Mouse (Mus musculus) c-Kit-negative CD71-positive TER-119-positive erythroid progenitor cells, embryonic 14.5 days (primary cell): Measurements from ENCODE around the gene Vamp2.

Source experiments
- DNase-seq: peaks from one replicate; pipeline ENCODE4 v3.0.0-alpha.2; 2013; ENCODE audit warnings: low read depth, low spot score

Vamp2 gene

DNA sequence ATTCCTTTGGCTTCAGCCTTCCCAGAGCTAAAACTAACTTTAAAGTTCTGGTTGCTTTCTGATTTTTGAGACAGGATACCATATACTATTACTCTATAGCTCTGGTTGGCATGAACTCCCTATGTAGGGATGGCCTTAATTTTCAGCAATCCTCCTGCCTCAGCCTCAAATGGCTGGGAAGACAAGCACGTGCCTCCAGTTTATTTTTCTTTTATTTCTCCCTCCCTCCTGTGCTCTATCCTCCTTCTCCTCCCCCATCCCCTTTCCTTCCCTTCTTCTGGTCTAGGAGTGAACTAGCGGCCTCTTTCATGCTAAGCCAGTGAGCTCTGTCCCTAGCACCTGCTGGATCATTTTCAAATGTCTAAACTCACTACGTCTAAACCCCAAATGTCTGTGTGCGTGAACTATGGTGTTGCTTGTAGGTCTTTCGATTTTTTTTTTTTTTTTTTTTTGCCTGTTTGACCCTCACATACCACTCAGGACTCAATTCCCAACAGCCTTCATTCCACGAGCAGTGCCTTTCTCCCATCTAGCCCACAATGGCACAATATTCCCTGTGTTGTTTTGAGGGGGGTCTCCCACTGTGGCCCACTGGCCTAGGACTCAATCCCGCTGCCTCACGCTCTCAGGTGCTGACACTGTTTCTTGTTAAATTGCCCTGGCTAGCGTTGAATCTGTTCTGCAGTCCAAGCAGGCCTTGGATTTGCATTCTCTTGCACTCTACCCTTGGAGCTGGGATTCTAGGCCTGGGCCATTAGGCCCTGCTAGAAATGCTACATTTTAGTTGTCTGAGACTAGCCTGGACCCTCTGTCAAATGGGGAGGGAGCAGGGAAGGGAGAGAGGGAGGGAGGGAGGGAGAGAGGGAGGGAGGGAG is 23.8 kb upstream of the Vamp2 start:
- no peak for DNase-seq

DNA sequence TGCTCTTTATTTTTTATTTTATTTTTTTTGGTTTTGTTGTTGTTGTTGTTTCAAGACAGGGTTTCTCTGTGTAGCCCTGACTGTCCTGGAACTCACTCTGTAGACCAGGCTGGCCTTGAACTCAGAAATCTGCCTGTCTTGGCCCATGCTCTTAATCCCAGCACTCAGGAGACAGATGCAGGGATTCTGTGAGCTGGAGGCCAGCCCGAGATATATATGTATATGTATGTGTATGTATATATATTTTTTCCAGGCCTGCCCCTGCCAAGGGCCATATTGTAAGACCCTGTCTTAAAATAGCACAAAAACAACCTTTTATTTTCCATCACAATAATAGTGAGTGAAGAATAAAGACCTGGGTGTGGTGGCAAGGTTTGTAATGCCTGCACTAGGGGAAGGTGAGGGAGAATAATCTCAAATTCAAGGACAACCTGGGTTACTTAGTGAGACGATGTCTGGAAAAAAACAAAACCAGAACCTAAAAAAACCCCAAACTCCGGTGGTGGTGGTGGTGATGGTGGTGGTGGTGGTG is 22.8 kb upstream of the Vamp2 start:
- no peak for DNase-seq

DNA sequence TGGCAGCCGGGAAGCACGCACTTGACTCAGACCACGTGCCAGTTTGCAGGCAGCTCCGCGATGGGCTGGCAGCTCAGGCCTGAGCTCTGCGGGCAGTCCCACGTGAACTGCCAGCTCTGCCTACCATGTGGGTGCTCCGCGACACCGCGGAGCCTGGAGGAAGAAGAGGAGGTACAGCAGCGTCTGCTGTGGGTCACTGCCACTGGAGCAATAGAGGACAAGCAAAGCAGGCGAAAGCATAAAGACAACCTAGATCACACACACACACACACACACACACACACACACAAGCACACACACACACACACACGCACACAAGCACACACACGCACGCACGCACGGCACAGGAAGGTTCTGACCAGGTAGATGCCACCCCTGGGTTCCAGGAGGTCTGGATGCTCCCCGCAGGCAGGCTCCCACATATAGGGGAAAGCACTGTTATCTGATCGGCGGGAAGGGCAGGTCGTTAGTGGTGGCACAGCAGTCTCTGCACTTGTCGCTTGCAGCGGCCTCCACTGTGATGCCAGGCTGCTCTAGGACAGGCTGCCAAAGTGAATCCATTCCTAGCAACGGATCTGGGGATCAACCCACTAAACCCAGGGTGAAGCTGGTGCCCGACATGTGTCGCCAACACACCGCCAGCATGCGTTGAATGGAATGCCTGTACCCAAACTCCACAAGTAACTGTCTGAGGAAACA is 22.0 kb upstream of the Vamp2 start:
- no peak for DNase-seq

DNA sequence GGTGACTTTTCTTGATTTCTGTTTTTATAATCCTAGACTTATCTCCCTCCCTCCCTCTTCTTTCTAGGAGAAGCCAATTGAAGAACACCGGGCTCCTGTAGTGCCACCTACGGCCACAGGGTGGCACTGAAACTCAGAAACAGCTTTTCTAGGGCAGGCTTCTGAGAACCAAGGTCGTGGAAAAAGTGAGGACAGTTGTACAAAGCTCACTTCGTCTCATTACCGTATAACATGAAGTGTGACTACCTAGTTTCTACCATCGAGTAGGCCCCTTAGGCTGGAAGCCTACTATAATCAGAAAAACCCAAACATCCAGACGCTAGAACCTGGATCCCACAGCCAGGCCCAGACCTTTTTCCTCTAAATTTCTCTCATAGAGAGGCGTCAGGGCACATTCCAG is 21.3 kb upstream of the Vamp2 start:
- DNase-seq, result peak; percentile 85

DNA sequence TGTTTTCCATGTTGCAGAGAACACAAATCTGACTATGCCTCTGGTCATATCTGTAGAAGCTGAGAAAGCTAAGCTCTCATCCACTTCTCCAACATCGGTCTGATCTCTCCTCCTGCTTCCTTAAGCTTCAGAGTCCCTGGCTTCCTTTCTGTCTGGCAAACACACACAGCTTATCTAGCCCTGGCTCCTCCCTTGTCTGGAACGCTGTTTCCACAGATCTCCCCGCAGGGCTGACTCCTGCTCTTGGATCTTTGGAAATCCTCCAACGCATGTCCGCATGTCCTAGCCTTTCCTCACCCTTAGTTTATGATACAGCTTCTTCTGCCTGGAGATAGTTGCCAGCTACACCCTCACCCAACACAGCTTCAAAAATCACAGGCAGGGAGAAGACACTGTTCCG is 20.7 kb upstream of the Vamp2 start:
- DNase-seq, result no peak

DNA sequence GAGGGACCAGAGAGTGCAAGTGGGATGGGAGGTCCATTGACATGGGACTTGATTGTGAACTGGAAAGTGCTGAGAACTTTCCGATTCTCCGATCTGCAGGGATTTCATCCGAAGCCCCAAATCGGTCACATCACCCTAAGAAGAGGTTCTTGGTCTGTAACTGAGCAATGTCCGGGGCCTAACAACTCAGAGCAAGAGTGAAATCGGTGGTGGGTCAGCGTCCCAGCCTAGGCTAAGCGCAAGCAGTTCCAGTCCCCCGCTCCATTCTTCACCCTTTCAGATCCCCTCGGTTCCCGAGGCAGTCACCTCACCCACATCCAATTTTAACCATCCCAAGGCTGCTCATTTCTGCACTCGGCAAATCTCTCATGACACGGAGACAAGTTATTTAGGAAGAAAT is 18.2 kb upstream of the Vamp2 start:
- DNase-seq, result no peak

DNA sequence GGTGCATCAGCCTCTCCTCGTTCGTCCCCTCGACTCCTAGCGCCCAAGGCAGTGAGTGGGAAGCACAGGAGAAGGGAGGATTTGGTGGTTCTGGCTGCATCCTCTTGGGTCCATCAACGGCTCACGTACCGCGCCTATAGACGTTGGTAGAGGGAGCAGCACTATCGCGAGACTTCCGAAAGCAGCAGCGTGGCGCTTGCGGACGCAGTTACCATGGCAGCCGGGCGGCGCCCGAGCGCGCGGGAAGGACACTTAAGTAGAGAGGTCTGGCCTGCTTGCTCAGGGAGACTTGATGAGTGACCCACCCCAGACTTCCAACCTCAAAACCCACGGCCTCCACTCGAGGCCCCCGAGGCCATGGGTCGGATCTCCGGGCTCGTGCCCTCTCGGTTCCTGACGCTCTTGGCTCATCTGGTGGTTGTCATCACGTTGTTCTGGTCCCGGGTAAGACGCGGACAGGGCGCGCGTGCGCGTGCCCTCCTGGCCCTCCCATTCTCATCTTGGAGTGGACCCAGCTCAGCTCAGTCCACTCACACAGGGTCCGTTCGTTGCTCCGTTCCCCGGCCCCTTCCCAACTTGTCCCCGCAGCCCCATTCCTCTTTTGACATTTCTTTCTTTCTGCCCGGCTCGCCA is 17.6 kb upstream of the Vamp2 start, which contains the start of gene Tmem107:
Gene Tmem107 (plus strand): TSS at position 217 of the 633 bp plus-strand sequence.
- peak; percentile 93 for DNase-seq

DNA sequence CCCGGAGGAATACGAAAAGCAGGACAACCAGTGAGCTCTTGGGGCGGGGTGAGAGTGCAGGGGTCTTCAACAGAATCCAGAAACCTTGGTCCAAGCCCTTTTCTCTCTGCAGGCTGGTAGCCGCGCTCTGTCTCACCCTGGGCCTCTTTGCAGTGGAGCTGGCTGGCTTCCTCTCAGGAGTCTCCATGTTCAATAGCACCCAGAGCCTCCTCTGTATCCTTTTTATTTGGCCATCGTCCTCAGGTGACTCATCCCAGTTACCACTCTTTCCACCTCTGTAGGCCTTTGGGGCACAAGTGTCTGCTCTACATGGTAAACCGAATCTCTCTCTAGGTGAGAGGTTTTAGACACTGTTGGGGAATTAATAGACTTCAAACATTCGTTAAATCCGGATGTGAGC is 17.0 kb upstream of the Vamp2 start:
- DNase-seq, result no peak

DNA sequence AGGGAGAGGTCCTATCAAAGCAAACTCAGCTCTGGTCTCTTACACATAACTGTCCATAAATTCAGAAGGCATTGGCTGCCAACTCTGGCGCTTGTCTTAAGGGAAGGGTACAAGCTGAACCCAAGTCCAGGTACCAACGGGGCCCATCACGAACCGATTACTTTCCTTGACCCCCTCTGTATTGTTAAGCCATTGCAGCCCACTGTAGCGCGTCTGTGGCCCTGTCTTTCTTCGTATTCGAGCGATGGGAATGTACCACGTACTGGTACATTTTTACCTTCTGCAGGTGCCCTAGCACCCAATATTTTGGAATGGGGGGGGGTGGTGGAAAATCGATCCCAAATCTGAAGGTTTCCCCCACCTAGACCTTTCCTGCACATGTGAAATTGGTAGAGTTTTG is 16.1 kb upstream of the Vamp2 start:
- DNase-seq, result no peak

DNA sequence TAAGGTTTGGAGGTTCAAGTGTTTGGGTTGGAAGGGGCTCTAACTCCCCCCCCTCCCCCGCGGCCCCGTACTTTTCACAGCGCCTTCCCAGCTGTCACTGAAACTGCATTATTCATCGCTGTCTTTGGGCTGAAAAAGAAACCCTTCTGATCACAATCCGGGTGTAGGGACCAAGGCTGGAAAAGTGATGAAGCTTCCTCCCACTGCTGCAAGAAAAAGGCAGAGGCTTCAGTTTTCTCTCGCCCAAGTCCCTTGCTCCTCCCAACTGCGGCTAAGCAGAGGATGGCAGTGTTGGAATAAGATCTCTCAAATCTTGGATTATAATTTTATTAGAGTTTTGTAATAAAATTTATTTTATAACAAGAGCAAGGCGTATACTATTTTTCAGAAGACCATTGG is 15.6 kb upstream of the Vamp2 start:
- no peak for DNase-seq

DNA sequence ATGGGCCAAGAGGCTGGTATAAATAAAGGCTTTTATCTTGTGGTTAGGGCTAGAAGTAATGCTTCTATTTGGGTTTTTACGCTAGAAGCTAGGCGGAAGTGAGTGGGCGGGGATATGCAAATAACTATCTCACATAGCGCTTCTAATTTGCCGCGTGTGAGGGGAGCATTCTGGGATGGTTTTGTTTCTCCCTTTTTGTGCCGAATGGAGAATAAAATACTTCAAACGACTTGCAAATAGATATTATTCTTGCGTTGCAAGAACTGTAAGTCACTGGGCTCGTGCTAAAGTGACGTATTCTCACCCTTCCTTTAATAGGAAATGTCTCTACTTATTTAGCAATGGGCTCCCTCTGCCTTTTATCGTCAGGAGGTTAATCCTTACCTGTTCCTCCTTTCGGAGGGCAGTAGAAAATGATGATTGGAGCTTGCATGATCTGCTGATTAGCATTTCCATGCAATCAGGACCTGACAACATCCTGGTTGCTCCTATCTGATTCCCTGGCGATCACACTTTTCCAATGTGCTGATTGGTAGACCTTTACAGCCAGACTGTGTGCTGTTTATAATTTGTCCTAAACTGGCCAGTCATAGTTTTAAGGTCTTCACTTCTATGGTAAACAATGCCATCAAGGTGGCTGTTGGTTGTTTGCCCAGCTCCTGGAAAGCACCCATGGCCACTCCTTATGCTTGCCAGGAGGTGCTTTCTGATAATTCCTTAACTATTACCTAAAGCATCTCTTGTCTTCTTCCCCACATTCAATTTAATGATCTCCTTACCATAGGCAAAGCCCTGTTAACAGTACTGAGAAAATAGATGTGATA is 15.0 kb upstream of the Vamp2 start:
- DNase-seq, result peak; percentile 94

DNA sequence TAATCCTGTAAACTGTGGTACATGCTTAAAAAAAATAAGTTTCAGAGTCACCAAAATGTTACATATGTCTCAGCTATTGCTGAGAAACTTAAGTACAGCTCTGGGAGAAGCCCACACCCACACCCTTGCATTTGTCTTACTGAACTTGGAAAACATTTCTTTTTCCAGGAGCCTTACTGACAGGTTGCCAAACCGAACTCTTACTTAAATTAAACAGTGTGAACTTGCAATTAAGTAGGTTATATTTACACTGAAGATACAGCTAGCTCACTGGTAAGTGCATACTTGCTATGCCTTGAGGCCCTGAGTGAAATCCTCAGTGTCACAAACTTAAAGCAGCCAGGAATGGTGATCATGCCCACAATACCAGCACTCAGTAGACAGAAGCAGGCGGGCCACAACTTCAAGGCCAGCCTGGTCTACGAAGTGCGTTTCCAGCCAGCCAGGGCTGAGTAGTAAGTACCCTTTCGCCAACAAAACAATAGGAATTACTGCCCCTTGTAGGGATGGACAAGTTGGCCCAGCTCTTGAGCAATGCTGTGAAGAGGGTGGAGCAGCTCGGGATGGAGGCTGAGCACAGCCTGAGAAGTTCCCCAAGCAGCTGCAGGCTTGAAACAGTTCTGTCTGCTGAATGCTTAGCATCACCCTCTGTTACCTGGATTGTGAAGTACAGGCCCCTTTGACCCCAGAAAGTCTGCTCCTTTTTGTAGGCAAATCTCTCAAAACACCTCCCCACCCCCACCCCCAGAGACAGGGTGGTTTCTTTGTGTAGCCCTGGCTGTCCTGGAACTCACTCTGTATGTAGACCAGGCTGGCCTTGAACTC is 14.1 kb upstream of the Vamp2 start:
- DNase-seq, result no peak

DNA sequence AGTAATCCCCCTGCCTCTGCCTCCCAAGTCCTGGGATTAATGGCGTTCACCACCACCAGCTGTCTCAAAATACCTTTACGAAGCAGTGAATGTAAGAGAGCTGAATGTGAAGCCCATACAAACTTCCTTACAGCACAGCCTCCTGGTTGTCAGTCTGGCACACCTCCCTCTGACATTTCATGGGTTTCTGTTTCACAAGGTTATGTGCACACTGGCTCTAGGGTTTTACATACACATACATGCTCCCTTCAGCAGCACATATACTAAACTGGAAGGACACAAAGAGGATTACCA is 13.6 kb upstream of the Vamp2 start:
- no peak for DNase-seq

DNA sequence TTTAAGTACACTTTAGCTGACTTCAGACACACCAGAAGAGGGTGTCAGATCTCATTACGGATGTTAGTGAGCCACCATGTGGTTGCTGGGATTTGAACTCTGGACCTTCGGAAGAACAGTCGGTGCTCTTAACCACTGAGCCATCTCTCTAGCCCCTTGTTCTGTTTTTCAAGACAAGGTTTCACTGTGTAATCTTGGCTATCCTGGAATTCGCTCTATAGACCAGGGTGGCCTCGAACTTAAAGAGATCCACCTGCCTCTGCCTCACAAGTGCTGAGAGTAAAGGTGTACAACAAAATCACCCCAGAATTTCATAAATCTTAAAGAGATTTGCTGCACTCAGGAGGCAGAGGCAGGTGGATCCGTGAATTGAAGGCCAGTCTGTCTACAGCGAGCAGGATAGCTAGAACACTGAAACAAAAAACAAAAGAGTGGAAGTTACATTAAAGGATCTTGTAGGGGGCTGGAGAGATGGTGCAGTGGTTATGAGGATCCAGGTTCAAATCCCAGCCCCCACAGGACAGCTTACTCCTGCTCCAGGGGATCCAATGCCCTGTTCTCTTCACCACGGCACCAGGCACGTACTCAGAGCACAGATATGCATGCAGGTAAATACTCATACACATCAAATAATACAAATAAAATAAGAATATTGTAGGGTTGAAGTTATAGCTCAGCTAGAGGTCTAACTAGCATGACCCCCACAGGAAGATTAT is 12.4 kb upstream of the Vamp2 start:
- no peak for DNase-seq

DNA sequence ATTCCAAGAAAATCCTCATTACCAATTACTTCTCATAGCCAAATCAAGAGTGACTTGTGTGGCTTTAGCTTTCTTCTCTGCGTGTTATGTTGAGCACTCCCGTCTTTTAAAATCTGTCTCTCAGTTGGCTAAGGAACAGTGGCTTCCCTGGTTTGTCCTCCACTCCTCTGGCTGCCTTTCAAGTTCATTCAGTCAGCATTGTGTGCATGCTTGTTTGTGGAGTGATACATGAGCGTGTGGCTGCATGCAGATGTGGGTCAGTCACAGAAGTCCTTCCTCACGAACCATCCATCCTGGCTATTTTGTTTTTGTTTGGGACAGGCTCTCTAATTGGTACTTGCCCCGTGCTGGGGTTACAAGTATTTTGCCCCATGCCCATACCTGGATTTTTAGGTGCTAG is 11.7 kb upstream of the Vamp2 start:
- no peak for DNase-seq

DNA sequence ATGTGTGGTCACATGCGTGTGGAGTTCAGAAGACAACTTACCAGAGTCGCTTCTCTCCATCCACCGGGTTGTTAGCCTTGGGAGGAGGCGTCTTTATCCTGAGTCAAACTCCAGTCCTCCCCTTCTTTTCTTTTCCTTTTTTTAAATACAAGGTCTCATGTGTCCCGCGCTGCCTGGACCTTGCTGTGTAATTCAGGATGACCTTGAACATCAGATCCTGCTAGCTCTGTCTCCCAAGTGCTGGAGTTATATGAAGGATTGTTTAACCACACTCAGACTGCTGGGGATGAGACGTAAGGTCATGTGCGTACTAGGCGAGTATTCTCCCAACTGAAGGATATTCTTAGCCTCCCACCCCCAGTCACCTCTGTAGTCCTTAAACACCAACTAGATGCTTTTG is 11.0 kb upstream of the Vamp2 start:
- no peak for DNase-seq

DNA sequence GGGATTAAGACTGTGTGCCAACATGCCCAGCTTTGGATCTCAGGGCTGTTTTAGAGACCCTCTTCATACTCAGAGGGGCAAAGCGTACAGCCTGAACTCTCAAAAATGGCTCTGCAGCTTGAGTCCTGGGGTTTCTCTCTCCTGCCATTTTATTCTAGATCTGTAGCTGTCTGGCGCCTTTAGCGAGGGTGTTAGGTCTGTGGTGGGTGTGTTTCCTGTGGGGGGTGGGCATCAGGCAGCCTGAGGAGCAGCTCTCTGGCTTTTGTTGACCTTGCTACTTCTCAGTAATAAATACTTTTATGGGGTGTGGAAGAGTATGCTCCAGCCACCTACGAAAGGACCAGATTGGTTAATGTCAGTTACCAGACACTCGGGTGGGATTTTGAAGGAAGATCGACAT is 10.2 kb upstream of the Vamp2 start:
- DNase-seq, result no peak

DNA sequence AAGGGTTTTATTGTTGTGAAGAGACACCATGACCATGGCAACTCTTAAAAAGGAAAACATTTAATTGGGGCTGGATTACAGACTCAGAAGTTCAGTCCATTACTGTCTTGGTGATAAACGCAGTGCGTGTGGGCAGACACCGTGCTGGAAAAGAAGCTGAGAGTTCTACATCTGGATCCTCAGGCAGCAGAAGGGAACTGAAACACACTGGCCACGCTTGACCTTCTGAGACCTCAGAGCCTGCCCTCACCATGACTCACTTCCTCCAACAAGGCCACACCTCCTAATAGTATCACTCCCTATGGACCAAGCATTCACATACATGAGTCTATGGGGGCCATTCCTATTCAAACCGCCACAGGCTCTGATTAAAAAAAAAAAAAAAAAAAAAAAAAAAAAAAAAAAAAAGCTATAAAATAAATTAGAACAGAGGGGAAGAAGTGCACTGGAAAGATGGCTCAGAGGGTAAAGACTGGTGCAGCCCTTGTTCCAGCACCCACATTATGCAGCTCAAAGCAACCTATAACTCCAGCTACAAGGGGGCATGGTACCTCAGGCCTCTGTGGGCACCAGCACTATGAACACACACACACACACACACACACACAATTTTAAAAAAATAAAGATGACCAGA is 9.4 kb upstream of the Vamp2 start:
- DNase-seq, result no peak

DNA sequence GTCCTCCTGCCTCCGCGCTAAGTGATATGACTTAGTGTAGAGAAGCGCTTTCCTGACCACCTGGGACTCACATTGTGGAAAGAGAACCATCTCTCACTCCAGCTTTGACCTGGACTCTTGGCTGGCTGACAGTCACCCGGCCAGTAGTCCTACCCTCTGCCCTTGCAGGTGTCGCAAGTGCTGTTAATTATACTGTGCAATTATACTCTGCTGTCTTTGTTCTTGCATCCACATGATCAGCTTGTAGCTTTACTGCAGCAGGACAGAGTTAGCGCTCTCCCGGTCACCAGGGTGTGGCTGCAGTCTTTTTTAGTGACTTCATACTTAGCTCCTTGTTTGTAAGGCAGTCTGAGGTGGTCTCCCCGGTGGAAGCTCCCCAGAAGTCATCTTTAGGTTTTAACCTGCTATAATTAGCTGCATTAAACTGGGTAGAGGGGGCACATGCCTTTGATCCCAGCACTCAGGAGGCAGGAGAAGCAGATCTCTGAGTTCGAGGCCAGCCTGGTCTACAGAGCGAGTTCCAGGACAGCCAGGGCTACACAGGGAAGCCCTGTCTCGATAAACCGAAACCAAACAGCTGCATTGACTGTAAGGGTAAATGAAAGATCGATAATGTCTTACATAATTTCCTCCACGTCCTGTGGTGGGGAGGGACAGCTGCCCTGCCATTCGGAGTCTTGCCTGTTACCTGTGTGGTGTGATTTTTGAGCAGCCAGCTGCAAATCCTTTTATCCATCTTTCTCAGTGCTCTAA is 8.0 kb upstream of the Vamp2 start:
- no peak for DNase-seq
